Mouse (Mus musculus): ENCODE data around the gene AC124108.1. TPM values are rescaled to one million over a fixed set of nuclear protein-coding genes. Genes with fewer than 3 reads are reported as not detected.
A peak's percentile ranks its signal among the peaks of the same experiment; 100 is the strongest.

AC124108.1 gene
- total and polyA plus RNA-seq, 2 experiments: not detected

- Histone ChIP-seq H3K4me1 (ENCODE audit: control insufficient read depth, insufficient read depth, low read length) (no peaks in the 10 kb centered on the region), H3K79me2 (ENCODE audit: control insufficient read depth, insufficient read depth, low read length) (no peaks in the 10 kb centered on the region), H3K27ac (replicated peaks; ENCODE audit: insufficient read depth, low read depth, low read length) (no peak overlapping the region), H3K4me3 (ENCODE audit: insufficient read depth, low read depth, low read length) (peak overlapping the region; percentile 36; the same call in 1 of the 2 replicates), H3K9ac (ENCODE audit: low read depth, low read length) (no peak overlapping the region), H3K27me3 (ENCODE audit: control insufficient read depth, insufficient read depth, low read length) (peaks cover 26% of the 10 kb centered on the region), H3K36me3 (ENCODE audit: control insufficient read depth, insufficient read depth, low read length) (no peaks in the 10 kb centered on the region)
- TF ChIP-seq POLR2A (IDR thresholded peaks at IDR 0.05; ENCODE audit: extremely low read depth, insufficient read depth, low read length) (no peak), CTCF (IDR thresholded peaks at IDR 0.05; ENCODE audit: low read depth, low read length) (no peak)
- no peak for DNase-seq (ENCODE audit: extremely low read depth, low read depth, low spot score)
- WGBS: 1% methylated on average over 61 of the region's 62 CpGs
Observed at GRCm38 (mm10) chr1:132190621-132191092, 600 bp upstream of the AC124108.1 start.

- Histone ChIP-seq H3K4me3 (ENCODE audit: insufficient read depth, low read depth, low read length) (no peak overlapping the region), H3K4me1 (ENCODE audit: control insufficient read depth, insufficient read depth, low read length) (no peaks in the 10 kb centered on the region), H3K27ac (replicated peaks; ENCODE audit: insufficient read depth, low read depth, low read length) (no peak overlapping the region), H3K36me3 (ENCODE audit: control insufficient read depth, insufficient read depth, low read length) (no peaks in the 10 kb centered on the region), H3K27me3 (ENCODE audit: control insufficient read depth, insufficient read depth, low read length) (peaks cover 26% of the 10 kb centered on the region), H3K79me2 (ENCODE audit: control insufficient read depth, insufficient read depth, low read length) (no peaks in the 10 kb centered on the region), H3K9ac (ENCODE audit: low read depth, low read length) (no peak overlapping the region)
- whole genome bisulfite sequencing: 21% methylated on average over 16 of the region's 16 CpGs
- no peak for DNase-seq (ENCODE audit: extremely low read depth, low read depth, low spot score)
- TF ChIP-seq CTCF (IDR thresholded peaks at IDR 0.05; ENCODE audit: low read depth, low read length) (no peak), POLR2A (IDR thresholded peaks at IDR 0.05; ENCODE audit: extremely low read depth, insufficient read depth, low read length) (no peak)
Observed at GRCm38 (mm10) chr1:132191786-132192680, 776 bp downstream of the AC124108.1 start.

GRCm38 (mm10) chr1:132193806-132194205 lies 2.5 kb downstream of the AC124108.1 start:
- no peaks in the 10 kb centered on the region for H3K79me2 ChIP-seq (ENCODE audit: control insufficient read depth, insufficient read depth, low read length)
- peaks cover 26% of the 10 kb centered on the region for H3K27me3 ChIP-seq (ENCODE audit: control insufficient read depth, insufficient read depth, low read length)
- no peaks in the 10 kb centered on the region for H3K36me3 ChIP-seq (ENCODE audit: control insufficient read depth, insufficient read depth, low read length)
- WGBS: 68% methylated on average over 3 of the region's 3 CpGs
- H3K9ac ChIP-seq (ENCODE audit: low read depth, low read length): no peak overlapping the region
- DNase-seq (ENCODE audit: extremely low read depth, low read depth, low spot score): no peak
- no peak overlapping the region for H3K4me3 ChIP-seq (ENCODE audit: insufficient read depth, low read depth, low read length)
- TF ChIP-seq CTCF (IDR thresholded peaks at IDR 0.05; ENCODE audit: low read depth, low read length) (no peak), POLR2A (IDR thresholded peaks at IDR 0.05; ENCODE audit: extremely low read depth, insufficient read depth, low read length) (no peak)
- no peaks in the 10 kb centered on the region for H3K4me1 ChIP-seq (ENCODE audit: control insufficient read depth, insufficient read depth, low read length)
- no peak overlapping the region for H3K27ac ChIP-seq (replicated peaks; ENCODE audit: insufficient read depth, low read depth, low read length)

- H3K4me1 ChIP-seq (ENCODE audit: control insufficient read depth, insufficient read depth, low read length): no peaks in the 10 kb centered on the region
- no peak overlapping the region for H3K9ac ChIP-seq (ENCODE audit: low read depth, low read length)
- TF ChIP-seq CTCF (IDR thresholded peaks at IDR 0.05; ENCODE audit: low read depth, low read length) (no peak), POLR2A (IDR thresholded peaks at IDR 0.05; ENCODE audit: extremely low read depth, insufficient read depth, low read length) (no peak)
- H3K27me3 ChIP-seq (ENCODE audit: control insufficient read depth, insufficient read depth, low read length): peaks cover 26% of the 10 kb centered on the region
- no peak overlapping the region for H3K27ac ChIP-seq (replicated peaks; ENCODE audit: insufficient read depth, low read depth, low read length)
- 65% methylated on average over 3 of the region's 3 CpGs for WGBS
- H3K36me3 ChIP-seq (ENCODE audit: control insufficient read depth, insufficient read depth, low read length): no peaks in the 10 kb centered on the region
- no peak for DNase-seq (ENCODE audit: extremely low read depth, low read depth, low spot score)
- no peaks in the 10 kb centered on the region for H3K79me2 ChIP-seq (ENCODE audit: control insufficient read depth, insufficient read depth, low read length)
- no peak overlapping the region for H3K4me3 ChIP-seq (ENCODE audit: insufficient read depth, low read depth, low read length)
Observed at GRCm38 (mm10) chr1:132194624-132195023, 3.4 kb downstream of the AC124108.1 start.

GRCm38 (mm10) chr1:132195100-132195499 lies 3.8 kb downstream of the AC124108.1 start:
- DNase-seq (ENCODE audit: extremely low read depth, low read depth, low spot score): no peak
- H3K27ac ChIP-seq (replicated peaks; ENCODE audit: insufficient read depth, low read depth, low read length): no peak overlapping the region
- H3K79me2 ChIP-seq (ENCODE audit: control insufficient read depth, insufficient read depth, low read length): no peaks in the 10 kb centered on the region
- 83% methylated on average over 9 of the region's 9 CpGs for WGBS
- H3K4me3 ChIP-seq (ENCODE audit: insufficient read depth, low read depth, low read length): no peak overlapping the region
- H3K9ac ChIP-seq (ENCODE audit: low read depth, low read length): no peak overlapping the region
- no peak for TF ChIP-seq CTCF (IDR thresholded peaks at IDR 0.05; ENCODE audit: low read depth, low read length)
- no peak for TF ChIP-seq POLR2A (IDR thresholded peaks at IDR 0.05; ENCODE audit: extremely low read depth, insufficient read depth, low read length)
- peaks cover 21% of the 10 kb centered on the region for H3K27me3 ChIP-seq (ENCODE audit: control insufficient read depth, insufficient read depth, low read length)
- no peaks in the 10 kb centered on the region for H3K4me1 ChIP-seq (ENCODE audit: control insufficient read depth, insufficient read depth, low read length)
- no peaks in the 10 kb centered on the region for H3K36me3 ChIP-seq (ENCODE audit: control insufficient read depth, insufficient read depth, low read length)

GRCm38 (mm10) chr1:132195681-132196080 lies 4.4 kb downstream of the AC124108.1 start:
- WGBS: 77% methylated on average over 5 of the region's 5 CpGs
- H3K27me3 ChIP-seq (ENCODE audit: control insufficient read depth, insufficient read depth, low read length): peaks cover 16% of the 10 kb centered on the region
- no peaks in the 10 kb centered on the region for H3K36me3 ChIP-seq (ENCODE audit: control insufficient read depth, insufficient read depth, low read length)
- H3K4me1 ChIP-seq (ENCODE audit: control insufficient read depth, insufficient read depth, low read length): no peaks in the 10 kb centered on the region
- no peak overlapping the region for H3K27ac ChIP-seq (replicated peaks; ENCODE audit: insufficient read depth, low read depth, low read length)
- no peak overlapping the region for H3K4me3 ChIP-seq (ENCODE audit: insufficient read depth, low read depth, low read length)
- H3K9ac ChIP-seq (ENCODE audit: low read depth, low read length): no peak overlapping the region
- no peak for TF ChIP-seq CTCF (IDR thresholded peaks at IDR 0.05; ENCODE audit: low read depth, low read length)
- no peak for TF ChIP-seq POLR2A (IDR thresholded peaks at IDR 0.05; ENCODE audit: extremely low read depth, insufficient read depth, low read length)
- no peak for DNase-seq (ENCODE audit: extremely low read depth, low read depth, low spot score)
- no peaks in the 10 kb centered on the region for H3K79me2 ChIP-seq (ENCODE audit: control insufficient read depth, insufficient read depth, low read length)

Measured in liver, adult 2 months (tissue).